Mouse (Mus musculus): ENCODE results near the gene Arhgef33.
"Not testable (repeated sequence)": the region's sequence is repeated elsewhere in the genome, so short reads cannot be mapped to it uniquely, and the experiment has no call there.

DNA sequence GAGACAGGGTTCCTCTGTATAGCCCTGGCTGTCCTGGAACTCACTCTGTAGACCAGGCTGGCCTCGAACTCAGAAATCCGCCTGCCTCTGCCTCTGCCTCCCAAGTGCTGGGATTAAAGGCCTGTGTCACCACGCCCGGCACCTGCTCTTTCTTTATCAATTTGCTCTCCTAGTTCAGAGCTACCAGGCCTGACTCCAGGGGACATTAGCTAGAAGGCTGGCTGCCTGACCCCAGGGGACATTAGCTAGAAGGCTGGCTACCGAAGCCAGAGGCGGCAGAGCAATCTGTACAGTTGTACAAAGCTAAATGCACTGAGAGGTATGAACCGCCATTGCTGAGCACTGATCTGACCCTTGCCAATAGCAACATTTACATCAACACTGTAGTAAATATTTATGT lies 36.6 kb upstream of the Arhgef33 start:
- TF ChIP-seq TAL1, GATA1 (IDR thresholded peaks at IDR 0.05; ENCODE audit: low read length): not testable (repeated sequence)
